Mouse (Mus musculus): Measurements from ENCODE around the gene Sbk2.

Sbk2 gene

GRCm38 (mm10) chr7:4922508-4922907 lies 41.7 kb downstream of the Sbk2 start:
- DNase-seq (ENCODE audit: low read depth, low spot score): peak; percentile 63

DNA sequence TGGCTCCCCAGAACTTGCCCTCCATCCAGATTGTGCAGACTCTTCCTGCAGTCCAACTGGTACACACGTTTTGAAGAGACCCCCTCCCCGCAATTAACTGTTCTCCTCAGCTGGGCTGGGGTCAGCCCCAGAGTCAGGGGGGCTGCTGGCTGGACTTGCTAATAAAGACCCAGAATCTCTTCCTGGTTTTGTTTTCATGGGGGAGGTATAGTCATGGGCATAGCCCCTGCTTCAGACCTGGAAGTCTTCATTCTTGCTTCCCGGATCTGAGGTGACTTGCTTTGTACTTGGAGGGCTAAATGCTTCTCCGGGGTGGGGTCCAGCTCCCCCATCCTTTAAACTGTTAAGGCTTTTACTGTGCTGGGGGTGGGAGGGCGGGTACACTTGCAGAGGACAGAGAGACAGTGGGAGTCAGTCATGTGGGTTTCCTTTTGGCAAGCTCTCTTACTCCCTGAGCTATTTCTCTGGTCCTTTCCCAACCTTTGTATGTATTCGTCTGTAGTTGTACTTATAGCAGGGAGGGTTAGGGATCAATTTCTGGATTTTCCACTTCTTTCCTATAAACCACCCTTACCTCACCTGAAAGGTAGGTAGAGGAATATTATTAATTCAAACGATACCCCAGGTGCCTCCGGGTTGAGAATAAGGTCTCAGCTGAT lies 42.3 kb downstream of the Sbk2 start, which contains the start of gene Nat14:
TSS of gene Nat14 (plus strand) at position 205 of the 659 bp plus-strand sequence.
- DNase-seq (ENCODE audit: low read depth, low spot score): no peak

GRCm38 (mm10) chr7:4920976-4921823 lies 43.0 kb downstream of the Sbk2 start:
- no peak for DNase-seq (ENCODE audit: low read depth, low spot score)

DNA sequence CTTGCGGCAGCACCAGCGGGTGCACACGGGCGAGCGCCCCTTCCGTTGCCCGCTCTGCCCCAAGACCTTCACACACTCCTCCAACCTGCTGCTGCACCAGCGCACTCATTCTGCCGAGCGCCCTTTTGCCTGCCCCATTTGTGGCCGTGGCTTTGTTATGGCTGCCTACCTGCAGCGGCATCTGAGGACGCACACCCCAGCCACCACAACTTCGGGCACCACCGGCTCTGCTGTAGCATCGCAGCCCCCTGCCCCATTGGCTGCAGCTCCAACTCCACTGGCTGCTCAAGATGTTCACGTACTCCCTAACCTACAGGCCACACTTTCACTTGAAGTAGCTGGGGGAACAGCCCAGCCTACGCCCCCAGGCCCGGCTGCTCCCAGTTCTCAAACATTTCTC lies 43.7 kb downstream of the Sbk2 start:
- DNase-seq (ENCODE audit: low read depth, low spot score): no peak

DNA sequence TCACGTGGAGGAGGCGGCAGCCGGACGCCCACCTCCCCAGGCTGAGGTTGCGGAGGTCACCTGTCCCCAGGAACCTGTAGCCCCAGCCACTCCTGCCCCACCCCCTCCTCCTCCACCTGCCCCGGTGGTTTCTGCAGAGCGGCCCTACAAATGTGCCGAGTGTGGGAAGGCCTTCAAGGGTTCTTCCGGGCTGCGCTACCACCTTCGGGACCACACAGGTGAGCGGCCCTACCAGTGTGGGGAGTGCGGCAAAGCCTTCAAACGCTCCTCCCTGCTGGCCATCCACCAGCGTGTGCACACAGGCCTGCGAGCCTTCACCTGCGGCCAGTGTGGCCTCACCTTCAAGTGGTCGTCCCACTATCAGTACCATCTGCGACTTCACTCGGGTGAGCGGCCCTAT lies 44.2 kb downstream of the Sbk2 start:
- DNase-seq (ENCODE audit: low read depth, low spot score): no peak

GRCm38 (mm10) chr7:4919096-4919495 lies 45.1 kb downstream of the Sbk2 start:
- DNase-seq (ENCODE audit: low read depth, low spot score): no peak

DNA sequence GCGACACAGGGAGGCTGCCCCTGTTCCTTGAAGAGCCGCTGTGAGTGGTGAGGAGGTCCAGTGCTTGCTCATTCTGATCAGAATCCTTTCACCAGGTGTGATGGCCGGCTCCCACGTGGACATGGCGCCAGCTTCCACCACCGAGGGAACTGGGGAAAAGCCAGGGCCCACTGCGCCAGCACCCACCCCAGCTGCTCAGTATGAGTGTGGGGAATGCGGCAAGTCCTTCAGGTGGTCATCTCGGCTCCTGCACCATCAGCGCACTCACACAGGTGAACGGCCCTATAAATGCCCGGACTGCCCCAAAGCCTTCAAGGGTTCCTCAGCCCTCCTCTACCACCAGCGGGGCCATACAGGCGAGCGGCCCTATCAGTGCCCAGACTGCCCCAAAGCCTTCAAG lies 45.5 kb downstream of the Sbk2 start:
- DNase-seq (ENCODE audit: low read depth, low spot score): no peak

GRCm38 (mm10) chr7:4917494-4917893 lies 46.7 kb downstream of the Sbk2 start:
- DNase-seq (ENCODE audit: low read depth, low spot score): no peak

GRCm38 (mm10) chr7:4915669-4916416 lies 48.4 kb downstream of the Sbk2 start:
- no peak for DNase-seq (ENCODE audit: low read depth, low spot score)

- peak; percentile 93 for DNase-seq (ENCODE audit: low read depth, low spot score)
These were observed 49.1 kb downstream of the Sbk2 start, which contains the start of gene Zfp628 for GRCm38 (mm10) chr7:4915007-4915665. Gene Zfp628, plus strand, starts transcription at chr7:4915217.

DNA sequence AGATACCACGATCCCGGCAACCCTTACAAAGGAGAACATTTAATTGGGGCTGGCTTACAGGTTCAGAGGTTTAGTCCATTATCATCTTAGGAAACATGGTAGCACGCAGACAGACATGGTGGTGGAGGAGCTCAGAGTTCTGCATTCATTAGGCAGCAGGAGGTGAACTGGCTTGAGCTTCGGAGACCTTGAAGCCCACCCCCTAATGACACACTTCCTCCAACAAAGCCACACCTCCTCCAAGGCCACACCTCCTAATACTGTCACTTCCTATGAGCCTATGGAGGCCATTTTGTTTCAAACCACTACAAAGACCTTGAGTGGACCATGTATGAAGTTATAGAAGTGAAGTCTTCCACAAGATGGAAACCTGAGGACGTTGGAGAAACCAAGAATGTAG lies 52.0 kb downstream of the Sbk2 start:
- peak; percentile 97 for DNase-seq (ENCODE audit: low read depth, low spot score)

DNA sequence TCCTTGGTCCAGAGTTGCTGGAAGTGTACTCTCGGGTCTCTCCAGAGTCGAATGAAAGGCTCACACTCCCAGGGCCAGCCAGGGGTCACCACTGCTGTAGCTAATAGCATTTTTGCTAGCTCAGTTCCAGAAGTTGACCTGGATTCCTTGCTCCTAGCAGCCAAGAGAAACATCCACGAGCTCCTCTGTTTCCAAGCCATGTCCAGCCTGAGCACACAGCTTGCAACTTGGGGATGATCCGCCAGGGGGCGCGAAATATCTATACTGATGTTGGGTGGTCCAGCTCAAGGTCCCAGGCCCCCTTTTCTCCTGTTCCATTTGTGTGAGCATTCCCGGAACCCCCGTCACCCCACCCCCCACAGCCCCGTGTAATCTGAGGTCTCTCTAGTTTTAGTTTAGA lies 52.6 kb downstream of the Sbk2 start:
- peak; percentile 81 for DNase-seq (ENCODE audit: low read depth, low spot score)

- no peak for DNase-seq (ENCODE audit: low read depth, low spot score)
These were observed 57.7 kb downstream of the Sbk2 start, which contains the start of gene Gm36210 for GRCm38 (mm10) chr7:4906466-4906950. Gene Gm36210, minus strand, starts transcription at chr7:4906516.

- peak; percentile 88 for DNase-seq (ENCODE audit: low read depth, low spot score)
These were observed 61.8 kb downstream of the Sbk2 start for GRCm38 (mm10) chr7:4902404-4902803.

DNA sequence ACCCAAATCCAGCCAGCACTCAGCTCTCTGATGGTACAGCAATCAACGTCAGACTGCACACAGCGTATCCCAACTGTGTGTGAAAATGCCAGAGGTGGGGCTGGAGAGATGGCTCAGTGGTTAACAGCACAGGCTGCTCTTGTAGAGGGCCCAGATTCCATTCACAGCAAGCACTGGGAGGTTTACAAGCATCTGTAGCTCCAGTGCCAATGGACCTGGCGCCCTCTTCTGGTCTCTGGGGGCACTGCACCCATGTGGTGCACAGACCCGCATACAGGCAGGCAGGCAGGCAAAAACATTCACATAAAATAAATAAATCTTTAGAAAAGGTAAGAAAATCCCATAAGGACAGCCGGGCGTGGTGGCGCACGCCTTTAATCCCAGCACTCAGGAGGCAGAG lies 63.0 kb downstream of the Sbk2 start:
- peak; percentile 94 for DNase-seq (ENCODE audit: low read depth, low spot score)

GRCm38 (mm10) chr7:4900523-4900851 lies 63.7 kb downstream of the Sbk2 start:
- no peak for DNase-seq (ENCODE audit: low read depth, low spot score)

- DNase-seq (ENCODE audit: low read depth, low spot score): no peak
These were observed 64.3 kb downstream of the Sbk2 start for GRCm38 (mm10) chr7:4899649-4900522.

DNA sequence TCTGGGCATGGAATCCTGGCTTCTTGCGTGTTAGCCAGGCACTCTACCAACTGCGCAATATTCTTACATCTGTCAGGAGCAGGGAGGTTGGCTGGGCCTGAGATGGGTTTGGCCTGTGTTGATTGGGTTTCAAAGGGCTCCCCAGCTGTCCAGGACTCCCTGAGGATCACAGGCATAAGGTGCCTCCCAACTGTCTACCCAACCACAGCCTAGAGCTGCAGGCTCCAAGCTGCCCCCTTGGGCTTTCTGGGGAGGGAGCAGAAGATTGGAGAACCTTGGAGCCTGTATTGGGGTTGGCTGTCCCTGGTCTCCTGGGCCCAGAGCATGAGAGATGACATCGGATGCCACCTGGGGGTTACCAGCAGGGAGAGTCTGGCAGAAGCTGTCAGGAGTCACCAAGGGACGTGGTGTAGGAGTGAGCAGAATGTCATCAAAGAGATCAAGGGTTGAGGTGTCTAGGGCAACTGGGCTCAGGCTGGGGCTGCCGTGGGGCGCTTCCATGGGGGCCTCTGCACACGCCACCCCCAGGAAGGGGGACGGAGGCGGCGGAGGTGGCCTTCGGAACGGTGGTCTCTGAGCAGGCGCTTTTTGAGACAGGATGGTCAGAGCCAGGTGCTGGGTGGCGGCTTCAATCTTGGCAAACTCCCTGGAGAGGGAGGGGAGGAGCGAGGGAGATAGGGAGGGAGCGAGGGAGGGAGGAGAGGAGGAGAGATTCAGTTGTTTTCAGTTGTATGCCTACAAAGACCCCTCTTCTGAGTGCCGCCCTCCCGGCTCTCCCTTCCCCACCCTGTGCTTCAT lies 65.2 kb downstream of the Sbk2 start:
- DNase-seq (ENCODE audit: low read depth, low spot score): no peak

- peak; percentile 73 for DNase-seq (ENCODE audit: low read depth, low spot score)
These were observed 69.0 kb downstream of the Sbk2 start for GRCm38 (mm10) chr7:4895186-4895585.

All from ZHBTc4 (cell line).